Mouse (Mus musculus) T-helper 2 cell (primary cell): ENCODE measurements at regions not wholly inside any gene's neighbourhood (a gene's known extent, or its start where the extent isn't known, plus 50 kb on each side); places are given as distances from the start of the nearest gene placed in this dataset.
"Not testable (repeated sequence)": the region's sequence is repeated elsewhere in the genome, so short reads cannot be mapped to it uniquely, and the experiment has no call there.

Experiments used
- in situ Hi-C: fragments of 300-600 bp; cut with MboI, MseI; formaldehyde crosslinking; loops from one replicate; pipeline ENCODE4 v1.15.1; 2025; ENCODE audit warnings: high pct_unique_total_duplicates

- in situ Hi-C loops, result no loop called here
These were observed 55.6 kb downstream of the Mup20 start for GRCm38 (mm10) chr4:61998366-61998765.

GRCm38 (mm10) chr4:61989941-61990340 is 64.0 kb downstream of the Mup20 start:
- in situ Hi-C loops, result not testable (repeated sequence)

- in situ Hi-C loops, result no loop called here
These were observed 77.8 kb downstream of the Mup20 start for GRCm38 (mm10) chr4:61976159-61976558.

GRCm38 (mm10) chr4:61973236-61973635 is 80.7 kb downstream of the Mup20 start:
- in situ Hi-C loops, result no loop called here

- in situ Hi-C loops, result no loop called here
These were observed 84.3 kb downstream of the Mup20 start for GRCm38 (mm10) chr4:61969691-61970090.

- in situ Hi-C loops, result not testable (repeated sequence)
These were observed 86.3 kb downstream of the Mup20 start for GRCm38 (mm10) chr4:61967674-61968073.

- in situ Hi-C loops, result loop anchor here (5.0 kb wide), 1 partner anchor 90 kb away; the partner anchor contains the start of gene Mup20
These were observed 91.6 kb downstream of the Mup20 start for GRCm38 (mm10) chr4:61962315-61962714.
